Mouse (Mus musculus) lung, adult 18-20 months (tissue): ENCODE data around the gene Mettl15.
A peak's percentile ranks its signal among the peaks of the same experiment; 100 is the strongest.
"Not testable (repeated sequence)": the region's sequence is repeated elsewhere in the genome, so short reads cannot be mapped to it uniquely, and the experiment has no call there.

Experiments used
- DNase-seq, 2 experiments: peaks; one replicate each; pipeline ENCODE4 v3.0.0; 2022; ENCODE audit warnings: mixed read lengths in 2 of 2

Mettl15 gene

DNA sequence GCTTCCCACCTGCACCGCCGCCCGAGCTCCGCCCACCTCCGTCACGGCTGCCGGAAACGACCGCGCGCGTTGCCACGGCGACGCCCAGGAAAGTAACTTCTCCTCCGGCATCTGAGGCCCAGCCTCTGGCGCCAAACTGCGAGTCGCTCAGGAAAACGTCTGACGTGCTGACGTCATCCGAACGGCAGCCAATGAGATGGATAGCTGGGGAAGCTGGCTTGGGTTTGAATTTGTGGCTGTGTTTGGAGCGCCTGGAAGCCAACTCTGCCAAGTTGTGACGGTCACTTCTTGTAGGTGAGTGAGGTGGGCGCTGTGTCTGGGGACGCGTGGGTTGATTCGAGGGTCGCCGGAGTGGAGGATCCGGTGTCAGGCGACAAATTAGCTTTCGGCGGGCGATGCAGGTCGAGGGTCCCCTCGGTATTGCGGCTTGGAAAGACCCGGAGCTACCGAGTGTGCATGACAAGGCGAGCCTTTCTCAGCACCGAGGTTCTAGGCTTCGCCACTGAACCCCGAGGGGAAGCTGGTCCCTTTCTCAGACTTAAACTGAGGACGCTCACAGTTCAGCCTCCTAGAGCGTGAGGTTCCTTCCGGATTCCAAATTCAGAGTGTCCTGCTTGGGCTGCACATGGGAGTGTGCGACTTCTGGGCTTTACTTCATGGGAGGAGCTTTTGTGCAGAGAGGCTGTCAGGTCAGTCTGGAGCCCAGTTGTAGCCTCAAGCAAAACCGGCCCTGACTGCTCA is at the start of gene Mettl15, which contains the start of gene Kif18a:
TSS of gene Mettl15 (minus strand) at position 149 of the 741 bp plus-strand sequence.
TSS of gene Kif18a (plus strand) at position 139 of the 741 bp plus-strand sequence.
- DNase-seq = peak; percentile 96

DNA sequence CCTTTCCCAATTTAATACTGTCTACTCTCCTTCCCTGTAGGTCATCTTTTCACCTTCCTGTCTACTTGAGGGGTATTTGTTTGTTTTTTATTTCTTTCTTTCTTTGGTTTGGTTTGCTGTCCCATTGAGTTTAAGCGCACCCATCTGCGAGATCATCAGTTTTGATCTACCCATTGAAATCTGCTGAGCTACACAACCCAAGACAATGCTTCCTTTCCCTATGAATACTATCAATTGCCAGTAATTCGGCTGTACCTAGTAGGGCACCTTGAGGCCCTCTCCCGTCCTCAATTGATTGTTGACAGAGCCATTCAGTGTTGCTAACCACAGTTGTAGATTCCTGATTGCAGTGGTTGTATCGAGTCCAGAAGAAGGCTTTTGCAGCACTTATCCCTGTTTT is 30.8 kb upstream of the Mettl15 start:
- DNase-seq = no peak

DNA sequence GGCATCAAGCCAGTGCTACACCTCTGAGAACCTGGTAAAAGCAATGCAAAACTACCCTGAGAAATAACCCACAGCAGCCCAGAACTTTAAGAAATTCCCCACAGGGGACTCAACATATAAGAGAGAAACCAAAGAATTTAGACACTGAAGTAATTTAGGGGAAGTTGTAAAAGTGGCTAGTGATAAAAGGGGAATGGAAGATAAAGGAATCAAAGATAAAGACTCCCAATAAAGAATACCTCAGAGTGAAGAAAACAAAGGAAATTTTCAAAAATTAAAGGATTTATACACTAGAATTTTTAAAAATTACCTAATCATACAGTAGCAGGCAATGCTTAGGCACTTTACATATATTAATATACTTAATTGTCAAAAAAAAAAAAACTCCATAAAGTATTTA is 23.1 kb upstream of the Mettl15 start:
- no peak for DNase-seq

DNA sequence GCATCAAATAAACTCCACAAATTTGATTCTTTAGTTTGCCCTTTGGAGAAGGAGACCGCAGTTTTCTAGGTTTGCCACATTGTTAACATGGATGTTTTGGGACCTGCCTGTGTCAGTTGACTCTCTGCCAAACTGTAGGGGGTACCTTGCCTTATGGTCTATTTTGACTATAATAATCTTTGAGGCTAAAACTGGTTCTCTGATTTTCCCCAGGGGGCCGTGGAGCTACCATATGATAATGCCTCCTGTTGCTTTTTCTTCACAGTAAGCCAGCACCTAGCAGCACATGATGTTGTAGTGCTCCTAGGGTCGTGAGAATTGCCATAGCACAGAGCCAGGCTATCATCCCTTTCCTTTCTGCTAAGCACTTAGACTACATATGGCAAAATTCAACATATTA is 21.7 kb upstream of the Mettl15 start:
- DNase-seq = no peak

DNA sequence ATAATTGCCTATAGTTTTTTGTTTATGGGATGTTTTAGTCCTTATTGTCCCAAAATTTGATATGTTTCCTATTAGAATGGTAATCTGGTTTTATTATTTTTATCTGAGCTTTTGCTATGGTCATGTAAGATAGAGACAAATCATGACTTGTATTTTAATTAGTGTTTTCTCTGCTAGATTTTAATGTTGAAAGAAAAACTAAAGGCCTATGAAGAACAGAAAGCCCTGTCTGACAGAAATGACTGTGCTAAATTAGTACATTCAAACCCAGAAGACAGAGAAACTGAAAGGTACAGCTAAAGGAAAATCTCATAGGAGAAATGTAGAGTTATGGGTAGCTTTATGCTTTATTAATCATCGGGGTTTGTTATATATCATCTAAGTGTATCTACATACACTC is 17.6 kb upstream of the Mettl15 start:
- DNase-seq = no peak

DNA sequence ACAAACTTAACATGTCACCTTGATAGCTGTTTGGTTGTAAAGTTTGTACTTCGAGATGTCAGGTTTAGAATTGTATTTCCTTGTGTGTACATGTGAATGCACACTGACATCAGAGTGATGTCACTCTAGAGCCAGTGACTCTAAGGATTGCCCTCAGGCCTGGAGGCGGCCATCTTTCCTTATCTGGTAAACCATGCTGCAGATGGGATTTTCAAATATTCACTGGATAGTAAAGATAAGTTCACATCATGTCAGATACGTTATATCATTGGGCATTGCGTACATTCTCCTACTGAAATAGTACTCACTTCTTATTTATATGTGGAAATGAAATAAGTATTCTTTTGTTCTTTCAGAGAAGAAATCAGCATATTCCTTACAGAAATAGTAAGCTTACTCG is 15.7 kb upstream of the Mettl15 start:
- no peak for DNase-seq

DNA sequence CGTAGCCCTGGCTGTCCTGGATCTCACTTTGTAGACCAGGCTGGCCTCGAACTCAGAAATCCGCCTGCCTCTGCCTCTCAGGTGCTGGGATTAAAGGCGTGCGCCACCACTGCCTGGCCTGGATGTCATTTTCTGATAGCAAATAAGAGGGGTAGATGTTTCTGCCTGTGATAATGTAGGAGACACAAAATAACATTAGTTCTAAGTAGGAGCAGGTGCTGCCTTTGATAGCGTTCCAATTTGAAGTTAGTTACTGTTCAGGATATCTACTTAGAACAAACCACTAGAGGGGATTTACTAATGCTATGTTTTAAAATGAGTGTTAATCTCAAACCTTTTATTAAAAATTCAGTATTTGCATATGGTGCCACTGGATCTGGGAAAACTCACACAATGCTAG is 8.8 kb upstream of the Mettl15 start:
- DNase-seq = no peak

DNA sequence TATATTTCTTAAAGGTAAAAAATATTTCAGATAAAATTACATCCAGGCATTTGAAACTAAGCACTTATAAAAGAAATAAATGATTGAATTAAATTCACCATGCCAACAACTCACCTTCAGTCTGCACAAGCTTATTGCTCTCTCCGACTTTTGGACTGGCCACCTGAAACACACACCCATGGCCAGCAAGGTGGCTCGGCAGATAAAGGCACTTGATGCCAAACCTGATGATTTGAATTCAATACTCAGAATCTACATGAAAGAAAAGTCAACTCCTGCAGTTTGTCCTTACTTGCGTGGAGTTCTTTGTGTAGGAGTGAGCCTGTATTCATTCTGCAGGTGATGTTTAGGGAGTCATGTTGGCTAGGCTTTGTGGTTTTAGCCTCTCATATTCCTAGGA is 3.6 kb upstream of the Mettl15 start:
- no peak for DNase-seq

DNA sequence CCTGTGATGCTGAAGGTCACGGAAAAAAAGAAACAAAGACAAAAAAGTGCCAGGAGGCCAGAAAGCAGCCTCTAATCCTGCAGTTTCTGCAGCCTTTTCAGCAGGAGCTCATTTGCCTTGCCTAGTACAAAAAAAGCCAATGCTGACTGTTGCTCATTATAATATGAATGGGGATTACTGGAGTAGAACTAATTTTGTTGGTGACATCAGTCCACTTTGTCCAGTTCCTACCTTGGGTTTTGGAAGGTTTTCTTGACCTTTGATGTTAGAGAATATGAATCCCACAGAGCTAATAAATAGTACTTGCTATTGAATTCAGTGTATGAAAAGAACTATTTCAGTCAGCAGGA is 768 bp upstream of the Mettl15 start:
- no peak for DNase-seq

DNA sequence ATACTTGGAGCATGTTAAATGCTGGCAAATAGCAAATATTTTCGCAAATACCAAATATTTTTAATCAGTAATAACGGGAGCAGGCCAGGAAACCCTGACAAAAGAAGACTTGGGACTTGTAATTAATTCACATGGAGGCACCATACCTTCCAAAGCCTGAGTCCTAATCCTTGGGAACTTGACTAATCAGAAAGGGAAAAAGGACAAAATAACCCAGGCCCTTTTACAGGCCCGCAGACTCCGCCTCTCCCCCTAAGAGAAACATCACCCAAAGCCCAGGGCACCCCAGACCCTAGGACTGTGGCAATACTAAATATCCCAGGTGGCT is 312 bp downstream of the Mettl15 start:
- no peak for DNase-seq

DNA sequence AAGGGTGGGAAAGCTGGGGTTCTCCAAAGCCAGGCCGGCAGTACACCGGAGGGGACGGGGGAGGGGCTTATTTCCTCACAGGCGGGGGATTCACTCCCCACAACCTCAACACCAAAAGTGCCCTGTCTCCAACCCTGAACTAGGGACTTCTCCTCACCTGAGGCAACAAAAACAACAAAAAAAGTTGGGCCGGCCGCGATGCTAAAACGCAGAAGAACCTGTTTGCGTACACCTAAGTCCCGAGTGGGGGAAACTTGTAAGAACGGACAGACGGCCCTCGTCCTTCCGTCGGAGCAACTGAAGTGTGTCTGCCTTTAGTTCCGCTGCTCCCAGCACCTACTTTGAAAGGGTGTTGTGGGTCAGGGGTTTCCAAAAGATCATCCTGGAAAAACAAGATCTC is 2.5 kb downstream of the Mettl15 start:
- peak; percentile 44 to 61 for DNase-seq

DNA sequence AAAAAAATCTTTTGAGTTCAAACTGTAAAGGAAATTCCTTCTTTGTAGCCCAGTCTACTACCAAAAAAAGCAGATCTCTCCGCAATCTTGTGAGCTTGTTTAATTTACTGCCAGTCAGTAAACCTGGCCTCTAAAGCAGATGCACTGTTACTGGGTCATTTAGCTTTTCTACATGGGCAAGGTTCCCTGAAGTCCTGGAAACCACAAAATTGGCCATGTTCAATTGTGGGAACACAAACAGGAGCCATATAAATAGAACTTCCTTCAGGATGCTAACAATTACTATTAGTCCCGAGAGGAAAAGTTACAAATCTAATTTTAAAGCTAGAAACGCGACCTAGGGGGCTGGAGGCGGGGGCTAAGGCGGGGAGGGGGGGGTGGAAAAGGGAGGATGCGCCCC is 3.0 kb downstream of the Mettl15 start:
- DNase-seq = no peak

DNA sequence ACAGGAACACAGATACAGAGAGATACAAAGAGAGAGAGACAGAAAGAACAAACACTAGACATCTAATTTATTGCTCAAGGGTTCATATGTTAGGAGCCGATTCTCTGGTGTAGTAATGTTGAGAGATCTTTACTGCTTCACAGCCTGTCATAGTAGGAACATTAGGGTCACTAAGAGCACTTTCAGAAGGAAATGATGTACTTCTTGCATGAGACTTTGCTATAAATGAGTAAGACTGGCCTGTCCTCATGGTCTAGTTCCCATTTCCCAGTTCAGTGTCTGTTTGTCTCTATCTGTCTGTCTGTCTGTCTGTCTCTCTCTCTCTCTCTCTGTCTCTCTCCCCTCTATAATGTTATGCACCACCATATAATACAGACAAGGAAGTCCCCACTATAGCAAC is 7.5 kb downstream of the Mettl15 start:
- no peak for DNase-seq

DNA sequence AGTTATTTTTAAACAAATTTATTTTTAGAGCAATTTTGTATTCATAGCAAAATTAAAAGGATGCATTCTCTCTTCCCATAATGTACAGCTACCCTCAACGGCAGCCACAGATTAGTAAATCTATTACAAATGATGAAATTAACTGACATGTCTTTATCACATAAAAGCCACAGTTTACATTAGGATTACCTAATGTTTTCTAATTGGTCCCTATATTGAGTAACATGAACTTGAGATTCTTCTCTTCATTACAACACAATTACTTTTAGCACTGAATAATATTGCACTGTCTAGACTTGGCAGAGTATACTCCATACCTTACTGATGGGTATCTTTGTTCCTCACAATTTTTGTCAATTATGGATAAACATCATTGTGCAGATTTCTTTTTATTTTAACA is 17.8 kb downstream of the Mettl15 start:
- DNase-seq = no peak

DNA sequence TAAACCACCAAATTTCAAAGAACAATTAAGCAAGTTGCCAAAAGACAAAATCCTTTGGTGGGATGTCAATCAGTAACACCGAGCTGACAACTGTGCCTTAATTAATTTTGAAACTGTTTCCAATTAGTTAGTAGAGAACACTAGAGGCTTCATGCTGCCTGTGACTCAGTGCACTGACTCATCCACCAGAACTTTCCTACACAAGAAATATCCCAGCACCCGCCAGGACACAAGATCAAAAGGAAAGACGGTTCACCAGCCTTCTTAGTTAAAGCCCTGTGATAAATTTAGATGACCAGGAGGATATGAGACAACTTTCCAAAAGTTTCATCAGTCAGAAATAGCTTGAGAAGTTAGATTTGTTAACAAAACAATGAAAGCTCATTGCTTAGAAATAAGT is 38.6 kb downstream of the Mettl15 start:
- no peak for DNase-seq

DNA sequence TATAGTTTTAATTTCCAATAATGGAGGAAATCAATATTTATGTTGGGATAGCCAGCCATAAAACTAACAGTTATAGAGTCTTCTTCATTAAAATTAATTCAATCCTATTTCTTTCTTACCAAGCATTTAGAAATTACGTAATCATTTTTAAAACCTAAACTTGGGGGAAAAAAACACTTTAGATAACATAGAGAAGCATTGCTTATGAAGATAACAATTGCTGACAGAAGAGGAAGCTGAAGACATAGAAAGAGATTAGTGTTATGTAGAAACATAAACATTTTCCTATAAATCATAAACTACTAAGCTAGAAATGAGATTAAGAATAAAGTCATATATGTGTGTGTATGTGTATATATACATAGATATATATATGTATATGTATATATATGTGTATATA is 44.8 kb downstream of the Mettl15 start:
- no peak for DNase-seq

DNA sequence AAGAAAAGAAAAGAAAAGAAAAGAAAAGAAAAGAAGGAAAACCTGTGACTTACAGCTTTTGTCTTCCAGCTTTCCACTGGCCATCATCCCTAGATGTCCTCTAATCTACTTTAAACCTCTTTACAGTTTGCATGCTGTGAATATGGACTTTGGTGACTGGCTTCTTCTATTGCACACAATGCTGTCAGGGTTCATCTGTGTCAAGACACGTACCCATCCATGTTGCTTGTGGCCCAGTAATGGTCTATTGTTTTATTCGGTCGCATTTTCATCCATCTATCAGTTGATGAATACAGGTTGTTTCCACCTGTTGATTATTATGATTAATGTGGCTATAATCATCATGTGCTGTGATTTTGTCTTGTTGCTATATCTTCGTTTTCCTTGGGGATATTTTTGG is 46.7 kb downstream of the Mettl15 start:
- DNase-seq = no peak

DNA sequence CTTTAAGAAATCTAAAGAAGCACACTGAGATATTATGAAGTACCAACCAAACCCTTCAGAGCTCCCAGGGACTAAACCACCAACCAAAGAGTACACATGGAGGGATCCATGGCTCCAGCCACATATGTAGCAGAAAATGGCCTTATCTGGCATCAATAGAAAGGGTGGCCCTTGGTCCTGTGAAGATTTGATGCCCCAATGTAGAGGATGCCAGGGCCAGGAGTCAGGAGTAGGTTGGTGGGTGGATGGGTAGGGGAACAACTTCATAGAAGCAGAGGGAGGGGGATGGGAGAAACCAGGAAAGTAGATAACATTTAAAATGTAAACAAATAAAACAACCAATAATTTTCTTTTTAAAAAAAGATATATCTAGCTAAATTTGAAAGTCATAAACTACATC is 50.1 kb downstream of the Mettl15 start:
- no peak for DNase-seq

DNA sequence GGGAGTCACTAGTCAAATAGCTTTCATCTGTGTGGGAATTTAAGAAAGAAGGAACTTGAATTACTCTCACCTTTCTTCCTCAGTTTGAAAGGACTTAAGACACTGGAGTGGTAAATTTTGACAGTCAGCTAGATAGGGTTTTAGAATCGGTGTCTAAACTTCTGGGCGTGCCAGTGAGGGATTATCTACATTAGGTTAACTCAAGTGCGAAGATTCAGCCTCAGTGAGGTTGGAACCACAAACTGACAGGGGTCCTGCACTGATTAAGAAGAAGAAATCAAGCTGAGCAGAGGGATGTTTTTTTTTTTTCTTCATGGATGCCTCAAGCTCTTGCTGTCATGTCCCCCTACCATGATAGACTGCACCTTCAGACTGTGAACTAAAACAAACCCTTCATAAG is 53.4 kb downstream of the Mettl15 start:
- no peak for DNase-seq

DNA sequence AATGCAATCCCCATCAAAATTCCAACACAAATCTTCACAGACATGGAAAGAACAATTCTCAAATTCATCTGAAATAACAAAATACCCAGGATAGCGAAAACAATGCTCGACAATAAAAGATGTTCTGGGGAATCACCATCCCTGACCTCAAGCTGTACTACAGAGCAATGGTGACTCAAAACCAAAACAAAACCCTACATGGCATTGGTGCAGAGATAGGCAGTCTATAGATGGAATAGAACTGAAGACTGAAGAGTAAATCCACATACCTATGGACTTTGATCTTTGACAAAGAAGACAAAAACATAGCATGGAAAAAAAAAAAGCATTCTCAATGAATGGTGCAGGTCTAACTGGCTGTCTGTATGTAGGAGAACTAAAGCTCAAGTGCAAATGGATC is 59.1 kb downstream of the Mettl15 start:
- DNase-seq = no peak

DNA sequence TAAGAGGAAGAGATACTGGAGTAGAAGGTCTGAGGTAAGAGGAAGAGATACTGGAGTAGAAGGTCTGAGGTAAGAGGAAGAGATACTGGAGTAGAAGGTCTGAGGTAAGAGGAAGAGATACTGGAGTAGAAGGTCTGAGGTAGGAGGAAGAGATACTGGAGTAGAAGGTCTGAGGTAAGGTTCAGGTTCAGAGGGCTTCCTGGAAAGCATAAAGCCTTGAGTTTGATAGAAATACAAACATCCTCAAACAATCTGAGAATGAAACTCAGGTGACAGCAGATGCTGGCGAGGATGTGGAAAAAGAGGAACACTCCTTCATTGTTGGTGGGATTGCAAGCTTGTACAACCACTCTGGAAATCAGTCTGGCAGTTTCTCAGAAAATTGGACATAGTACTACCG is 63.9 kb downstream of the Mettl15 start:
- not testable (repeated sequence) for DNase-seq

DNA sequence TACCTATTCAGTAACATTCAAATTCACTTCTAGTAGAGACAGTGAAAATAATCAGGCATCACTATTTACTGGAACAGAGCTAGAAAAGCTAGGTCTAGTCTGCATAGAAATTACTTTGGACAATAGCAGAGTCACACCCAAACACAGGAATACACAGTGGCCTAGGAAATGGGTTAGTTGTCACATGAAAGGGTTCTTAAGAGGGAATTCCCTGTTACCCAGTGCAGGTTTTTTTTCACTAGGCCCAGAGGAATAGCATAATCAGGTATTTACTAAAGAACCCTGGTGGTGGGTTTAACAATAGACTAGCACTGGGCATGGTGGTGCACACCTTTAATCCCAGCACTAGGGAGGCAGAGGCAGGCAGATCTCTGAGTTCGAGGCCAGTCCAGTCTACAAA is 69.9 kb downstream of the Mettl15 start:
- DNase-seq = not testable (repeated sequence)

DNA sequence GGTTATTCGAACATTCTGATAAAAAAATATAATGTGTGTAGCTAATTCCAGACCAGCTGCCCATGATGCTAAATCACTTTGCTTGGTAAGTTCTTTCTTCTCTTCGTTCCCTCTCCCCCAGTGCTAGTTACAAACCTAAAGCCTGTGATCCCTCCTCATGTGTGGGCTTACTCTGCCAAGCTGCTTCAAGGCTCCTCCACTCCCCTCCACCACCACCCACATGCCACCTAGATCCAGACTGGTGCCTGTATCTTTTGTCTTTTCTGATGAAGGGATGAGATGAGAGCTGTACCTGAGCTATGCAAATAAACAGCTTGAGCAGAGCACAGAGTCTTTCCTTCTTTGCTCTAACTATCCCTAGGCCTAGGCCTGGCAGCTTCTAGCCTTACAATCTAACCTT is 72.5 kb downstream of the Mettl15 start:
- no peak for DNase-seq

DNA sequence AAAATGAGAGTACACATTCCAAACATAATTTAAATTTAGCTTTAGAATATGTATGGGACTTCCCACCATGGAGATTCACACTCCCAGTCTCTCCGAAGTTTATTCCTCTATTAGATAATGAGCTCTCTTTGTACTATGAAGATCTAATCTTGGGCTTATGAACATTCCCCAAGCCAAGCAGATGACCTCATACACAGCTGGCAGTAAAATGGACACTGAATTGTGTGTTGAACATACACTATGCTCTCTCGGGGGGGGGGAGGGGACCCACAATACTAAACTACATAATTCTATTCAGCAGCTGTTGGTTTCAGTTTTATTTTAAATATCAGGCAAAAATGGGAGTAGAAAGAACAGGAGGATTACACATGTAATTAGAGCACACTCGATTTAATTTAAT is 97.6 kb downstream of the Mettl15 start:
- DNase-seq = peak in 1 of 2 experiments; percentile 37

DNA sequence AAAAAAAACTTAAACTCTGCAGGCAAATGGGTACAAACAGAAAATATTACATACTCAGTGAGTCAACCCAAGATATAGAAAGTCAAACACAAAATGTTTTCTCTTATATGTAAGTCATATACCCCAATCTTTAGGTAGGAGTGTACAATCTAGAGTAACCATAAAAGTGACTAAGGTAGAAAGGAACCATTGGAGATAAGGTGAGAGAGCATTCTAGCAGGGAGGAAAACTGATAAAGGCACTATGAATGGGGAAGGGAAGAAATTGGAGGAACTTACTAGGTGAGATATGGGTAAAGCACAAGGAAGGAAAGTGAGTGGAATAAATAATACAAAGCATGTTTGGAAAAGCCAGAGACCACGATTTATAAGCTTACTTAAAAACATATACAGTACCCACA is 122.0 kb downstream of the Mettl15 start:
- no peak for DNase-seq

DNA sequence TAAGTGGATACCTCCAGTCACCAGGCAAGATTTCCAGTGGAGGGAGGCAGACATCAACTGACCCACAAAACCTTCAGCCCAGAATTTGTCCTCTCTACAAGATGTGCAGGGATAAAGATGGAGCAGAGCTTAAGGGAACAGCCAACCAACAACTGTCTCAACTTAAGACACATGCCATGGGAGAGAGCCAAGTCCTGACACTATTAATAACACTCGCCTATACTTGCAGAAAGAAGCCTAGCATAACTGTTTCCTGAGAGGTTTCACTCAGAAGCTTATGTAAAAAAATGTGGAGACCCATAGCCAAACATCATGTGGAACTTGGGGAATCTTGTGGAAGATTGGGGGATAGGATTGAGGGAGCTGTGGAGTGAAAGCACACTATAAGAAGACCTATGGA is 124.4 kb downstream of the Mettl15 start:
- no peak for DNase-seq
